Mouse (Mus musculus) left cerebral cortex, postnatal 10 days (tissue): ENCODE results near the gene Notch1. TPM values are rescaled to one million over a fixed set of nuclear protein-coding genes. Genes with fewer than 3 reads are reported as not detected.

Experiments used
- DNase-seq, 2 experiments: peaks; one replicate each; pipeline ENCODE4 v3.0.0; 2021 to 2022; ENCODE audit warnings: low spot score in 2 of 2, mixed read lengths in 1 of 2; ENCODE audit errors: extremely low spot score in 1 of 2
- intact Hi-C: fragments of 180-260 bp; cut with DNase I; formaldehyde crosslinking; loops from one replicate; pipeline ENCODE4 v1.15.1; 2025
- total RNA-seq, 2 experiments: library from RNA; stranded (reverse); gene quantifications; 2 replicates each; pipeline ENCODE4 v1.2.3; 2021

Notch1 gene
- total RNA-seq, 2 experiments from 2014 or later = 26.4 to 30.5 TPM

DNA sequence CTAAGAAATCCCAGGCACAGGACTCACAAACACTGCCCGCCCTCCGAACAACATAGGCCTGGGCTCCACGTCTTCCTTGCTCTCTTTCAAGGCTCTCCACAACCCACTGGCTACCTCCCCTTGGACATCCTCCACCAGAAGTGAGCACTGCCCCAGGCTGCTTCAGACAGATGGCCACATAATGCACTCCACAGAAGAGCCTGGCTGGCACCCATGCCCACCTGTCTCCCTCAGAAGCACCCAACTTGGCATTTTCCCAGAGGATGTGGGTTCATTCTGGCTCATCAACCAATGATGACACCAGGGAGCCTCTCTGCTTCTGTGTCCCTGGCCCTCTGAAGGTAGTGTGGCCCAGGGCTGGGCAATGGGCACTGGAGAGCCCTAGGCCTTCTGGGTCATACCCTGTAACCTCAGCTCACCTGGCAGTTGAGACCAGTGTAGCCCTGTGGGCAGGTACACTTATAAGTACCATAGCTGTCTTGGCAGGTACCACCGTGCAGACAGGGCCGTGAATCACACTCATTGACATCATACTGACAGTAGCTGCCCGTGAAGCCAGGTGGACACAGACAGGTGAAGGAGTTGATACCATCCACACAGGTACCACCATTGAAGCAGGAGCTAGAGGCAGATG is 44.7 kb downstream of the Notch1 start:
- DNase-seq = no peak
- intact Hi-C loops = no loop called here

DNA sequence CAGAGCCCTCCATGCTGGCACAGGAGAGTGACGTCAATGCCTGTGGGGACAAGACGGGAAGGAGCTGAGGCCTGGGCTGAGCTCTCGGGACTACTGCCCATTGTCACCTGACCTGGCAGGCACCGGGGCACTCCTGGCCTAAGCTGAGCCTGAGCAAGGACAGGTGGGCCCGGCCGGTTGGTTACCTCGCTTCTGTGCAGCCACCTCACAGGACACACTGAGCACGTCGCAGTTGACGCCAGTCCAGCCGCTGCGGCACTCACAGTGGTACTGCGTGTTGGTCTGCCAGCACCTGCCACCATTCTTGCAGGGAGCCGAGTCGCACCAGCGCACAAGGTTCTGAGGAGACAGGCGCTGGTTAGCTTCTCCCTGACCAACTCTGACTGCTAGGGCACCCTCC is 45.5 kb downstream of the Notch1 start:
- intact Hi-C loops = no loop called here
- DNase-seq = no peak

DNA sequence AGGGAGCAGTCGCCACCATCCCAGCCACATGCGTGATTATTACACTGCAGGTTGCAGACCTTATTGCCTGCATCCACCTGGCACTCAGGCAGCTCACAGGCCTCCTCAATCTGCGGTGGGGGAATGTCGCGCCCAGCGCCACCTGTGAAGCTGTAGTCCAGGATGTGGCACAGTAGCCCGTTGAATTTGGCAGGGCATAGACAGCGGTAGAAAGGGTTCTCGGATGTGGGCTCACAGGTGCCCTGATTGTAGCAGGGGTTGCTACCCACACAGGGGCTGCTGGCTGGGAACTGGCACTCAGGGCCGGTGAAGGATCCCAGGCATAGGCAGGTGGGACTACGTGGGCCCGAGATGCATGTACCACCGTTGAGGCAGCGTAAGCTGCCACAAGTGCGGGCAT is 48.1 kb downstream of the Notch1 start:
- DNase-seq = no peak
- intact Hi-C loops = no loop called here

DNA sequence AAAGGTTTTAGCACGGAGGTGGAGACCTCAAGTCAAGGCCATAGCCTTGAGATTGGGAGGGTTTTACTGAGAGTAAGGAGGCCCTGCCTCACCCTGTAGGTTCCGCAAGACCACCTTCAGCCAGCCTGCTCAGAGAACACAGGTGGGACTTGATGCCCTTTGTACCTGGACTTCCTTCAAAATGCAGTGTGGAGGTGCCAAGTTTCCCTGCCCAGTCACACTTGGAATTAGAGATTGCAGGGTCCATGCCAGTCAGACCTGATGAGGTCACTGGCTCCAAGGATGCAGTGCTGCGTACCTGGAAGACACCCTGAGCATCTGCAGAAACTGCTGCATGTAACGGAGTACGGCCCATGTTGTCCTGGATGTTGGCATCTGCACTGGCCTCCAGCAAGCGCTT is 53.1 kb downstream of the Notch1 start:
- intact Hi-C loops = no loop called here
- DNase-seq = no peak

DNA sequence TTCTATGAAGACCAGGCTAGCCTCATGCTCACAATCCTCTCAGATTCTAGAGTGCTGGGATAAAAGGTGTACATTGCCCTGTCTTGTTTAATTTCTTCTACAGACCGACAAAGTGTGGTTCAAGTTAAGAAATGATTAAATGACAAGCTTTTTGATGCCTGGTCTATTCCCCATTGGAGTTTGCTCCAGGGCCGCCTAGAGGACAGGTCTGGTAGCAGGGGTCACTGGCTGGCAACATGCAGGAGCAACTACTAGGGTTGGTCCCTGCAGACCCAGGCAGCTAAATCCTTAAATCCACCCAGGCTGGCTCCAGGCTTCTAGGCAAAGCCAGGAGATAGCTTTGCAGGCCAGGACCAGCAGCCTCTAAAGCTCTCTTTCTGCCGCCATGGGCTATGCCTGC is 53.5 kb downstream of the Notch1 start:
- intact Hi-C loops = no loop called here
- no peak for DNase-seq

DNA sequence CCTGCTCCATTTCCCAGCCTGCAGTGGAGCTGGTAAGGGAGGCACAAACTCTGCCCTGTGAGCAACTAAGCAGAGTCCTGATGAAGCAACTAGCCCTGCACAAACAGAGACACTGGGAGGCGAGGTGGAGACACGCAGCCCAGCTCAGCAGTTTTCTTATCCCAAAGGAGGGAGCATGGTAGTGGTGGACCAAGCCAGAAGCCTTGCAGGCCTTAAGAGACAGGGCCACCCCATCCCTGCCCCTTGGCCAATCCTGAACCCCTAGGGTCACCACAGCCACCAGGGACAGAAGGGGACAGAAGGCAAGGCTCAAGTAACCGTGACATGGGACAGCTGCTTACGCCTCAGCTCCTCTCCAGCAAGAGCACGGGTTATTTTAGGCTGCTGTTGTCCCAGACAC is 54.8 kb downstream of the Notch1 start:
- DNase-seq = no peak
- intact Hi-C loops = no loop called here

DNA sequence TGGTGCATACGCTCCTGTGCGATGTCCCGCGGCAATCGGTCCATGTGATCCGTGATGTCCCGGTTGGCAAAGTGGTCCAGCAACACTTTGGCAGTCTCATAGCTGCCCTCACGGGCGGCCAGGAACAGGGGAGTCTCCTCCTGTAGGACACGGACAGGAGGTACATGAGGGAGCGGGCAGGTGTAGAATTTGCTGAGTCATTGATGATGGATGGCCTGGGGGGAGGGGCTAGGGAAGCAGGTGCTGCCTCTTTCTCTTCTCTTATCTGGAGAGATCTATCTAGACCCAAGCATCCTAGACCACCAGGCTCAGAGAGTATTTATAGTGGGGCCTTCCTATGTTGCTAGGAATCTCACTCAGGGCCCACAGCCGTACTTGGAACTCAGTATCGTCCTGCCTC is 55.6 kb downstream of the Notch1 start:
- intact Hi-C loops = no loop called here
- DNase-seq = no peak

DNA sequence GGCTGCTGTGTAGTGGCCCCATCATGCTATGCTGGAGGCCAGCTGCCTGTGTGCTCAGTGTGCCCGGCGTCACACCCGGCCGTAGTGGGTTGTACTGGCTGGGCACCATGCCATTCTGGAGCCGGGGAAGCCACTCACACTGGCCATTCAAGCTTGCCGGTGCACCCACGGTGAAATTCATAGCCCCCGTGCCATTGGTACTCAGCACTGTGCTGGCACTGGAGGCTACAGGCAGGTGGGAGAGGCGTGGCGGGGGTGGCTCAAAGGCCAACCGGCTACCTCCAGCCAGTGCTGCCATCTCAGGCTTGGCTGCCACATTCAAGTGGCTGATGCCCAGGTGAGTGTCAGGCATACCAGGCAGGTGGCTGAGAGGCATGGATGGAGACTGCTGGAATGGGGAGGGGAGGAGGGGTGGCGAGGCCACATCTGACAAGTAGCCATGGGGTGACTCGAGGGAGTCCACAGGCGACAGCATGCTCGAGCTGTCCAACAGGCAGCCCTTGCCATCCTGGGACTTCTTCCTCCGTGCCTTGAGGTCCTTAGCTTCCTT is 56.3 kb downstream of the Notch1 start:
- DNase-seq = no peak
- intact Hi-C loops = no loop called here

DNA sequence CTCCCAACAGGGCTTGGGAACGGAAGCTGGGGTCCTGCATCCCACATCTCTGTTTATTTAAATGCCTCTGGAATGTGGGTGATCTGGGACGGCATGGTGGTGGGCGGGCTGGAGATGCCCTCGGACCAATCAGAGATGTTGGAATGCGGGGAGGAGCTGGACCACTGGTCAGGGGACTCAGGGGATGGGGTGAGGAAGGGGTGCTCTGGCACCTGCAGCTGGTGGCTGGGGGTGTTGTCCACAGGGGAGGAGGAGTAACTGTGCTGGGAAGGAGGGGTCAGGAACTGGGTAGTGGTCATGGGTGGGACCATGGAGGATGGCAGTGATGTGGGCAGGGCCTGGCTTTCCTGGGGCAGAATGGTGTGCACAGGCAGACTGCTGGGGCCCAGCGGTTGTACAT is 57.0 kb downstream of the Notch1 start:
- intact Hi-C loops = no loop called here
- DNase-seq = peak in 1 of 2 experiments; percentile 80

DNA sequence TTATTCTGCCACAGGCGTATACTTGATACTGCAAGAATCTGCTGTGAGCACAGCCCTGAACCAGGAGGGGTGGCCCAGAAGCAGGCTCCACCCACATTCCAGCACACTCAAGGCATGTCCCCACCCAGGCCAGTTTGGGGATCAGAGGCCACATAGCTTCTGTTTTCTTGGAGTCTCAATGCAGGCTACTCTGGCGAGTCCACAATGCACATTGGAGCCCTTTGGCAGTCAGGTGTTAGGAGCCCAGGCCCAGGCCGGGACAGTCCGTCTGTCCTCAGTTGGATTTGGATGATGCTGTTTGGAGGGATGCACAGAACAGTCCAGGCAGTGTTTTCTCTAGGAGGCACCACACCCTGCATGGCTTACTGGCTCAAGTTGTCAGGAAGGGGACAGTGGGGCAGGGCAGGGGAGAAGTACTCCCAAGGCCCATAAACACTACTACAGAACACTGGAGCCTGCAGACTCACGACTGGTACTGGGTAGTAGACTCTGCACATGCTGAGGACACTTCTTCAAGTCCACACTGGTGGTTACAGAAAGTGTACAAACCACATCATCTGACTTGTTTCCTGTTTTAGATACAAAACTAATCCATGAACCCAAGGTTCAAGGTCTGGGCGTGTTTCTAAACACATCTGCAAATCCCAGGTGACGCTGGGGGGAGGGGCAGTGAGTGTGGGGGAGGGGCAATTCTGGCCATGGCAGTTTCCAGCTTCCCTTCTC is 57.9 kb downstream of the Notch1 start:
- intact Hi-C loops = no loop called here
- peak in 1 of 2 experiments; percentile 77 for DNase-seq

DNA sequence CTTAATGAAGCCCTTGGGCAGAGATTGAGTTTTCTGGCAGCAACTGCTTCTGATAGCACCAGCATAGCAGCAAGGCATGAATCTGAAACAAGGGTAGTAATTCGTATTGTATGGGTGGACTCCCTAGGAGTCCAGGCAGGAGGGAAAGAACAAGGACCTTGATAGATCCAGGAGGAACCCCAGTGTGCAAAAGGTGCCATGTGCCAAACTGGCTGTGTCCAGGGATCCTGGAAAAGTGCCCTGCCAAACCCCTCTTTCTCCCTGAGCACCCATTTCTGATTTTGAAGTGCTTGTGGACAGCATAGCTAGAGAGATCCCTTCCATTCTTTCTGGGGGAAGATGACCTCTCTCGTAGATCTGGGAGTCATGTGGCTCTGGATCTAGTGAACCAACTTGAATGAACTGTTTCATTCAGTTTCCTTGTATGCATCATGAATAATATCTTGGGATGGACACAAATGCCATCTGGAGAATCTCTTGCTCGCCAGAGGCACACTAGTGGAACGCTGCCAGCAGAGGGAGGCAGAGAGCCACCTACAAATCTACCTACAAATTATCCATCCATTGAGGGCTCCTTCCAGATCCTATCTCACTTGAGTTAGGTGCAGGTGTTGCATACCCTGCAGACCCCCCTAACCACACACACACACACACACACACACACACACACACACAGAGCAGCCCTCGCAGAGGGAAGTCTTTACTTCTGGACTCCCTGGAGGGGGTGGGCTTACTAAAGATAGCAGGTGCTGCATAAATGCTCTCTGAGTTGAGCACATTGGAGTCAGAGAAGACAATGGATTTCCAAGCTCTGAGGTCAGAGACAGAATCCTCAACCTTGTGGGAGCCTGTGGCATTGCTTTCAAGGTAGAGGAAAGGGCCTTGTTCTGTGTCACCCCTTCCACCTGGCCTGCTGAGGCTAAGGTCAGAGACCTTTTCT is 67.1 kb downstream of the Notch1 start:
- DNase-seq = peak; percentile 82 to 86
- intact Hi-C loops = loop anchor here (1.0 to 10.0 kb wide), 3 partner anchors 112 to 455 kb away; partner anchors contain the start of gene Surf6

DNA sequence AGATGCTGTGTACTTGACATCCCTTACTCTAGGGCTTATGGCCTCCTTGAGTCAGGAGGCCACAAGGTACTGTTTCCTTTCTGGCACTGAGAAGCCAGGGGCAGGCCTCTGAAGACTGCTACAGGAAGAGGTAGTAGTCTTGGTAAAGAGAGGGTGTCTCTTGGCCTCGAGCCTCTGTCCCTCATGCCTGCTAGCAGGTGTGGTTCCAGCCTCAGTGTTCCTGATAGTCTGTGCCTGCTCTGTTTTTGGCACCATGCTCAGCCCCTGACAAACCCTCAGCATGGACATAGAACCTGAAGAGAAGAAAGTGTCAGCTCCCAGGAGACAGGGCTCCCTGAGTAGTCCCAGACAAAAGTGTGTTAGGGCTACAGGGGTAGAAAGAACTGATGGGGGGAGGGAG is 69.0 kb downstream of the Notch1 start:
- no peak for DNase-seq
- intact Hi-C loops = loop anchor here (5.0 to 10.0 kb wide), 2 partner anchors 190 to 457 kb away; partner anchors contain the start of gene Surf6

DNA sequence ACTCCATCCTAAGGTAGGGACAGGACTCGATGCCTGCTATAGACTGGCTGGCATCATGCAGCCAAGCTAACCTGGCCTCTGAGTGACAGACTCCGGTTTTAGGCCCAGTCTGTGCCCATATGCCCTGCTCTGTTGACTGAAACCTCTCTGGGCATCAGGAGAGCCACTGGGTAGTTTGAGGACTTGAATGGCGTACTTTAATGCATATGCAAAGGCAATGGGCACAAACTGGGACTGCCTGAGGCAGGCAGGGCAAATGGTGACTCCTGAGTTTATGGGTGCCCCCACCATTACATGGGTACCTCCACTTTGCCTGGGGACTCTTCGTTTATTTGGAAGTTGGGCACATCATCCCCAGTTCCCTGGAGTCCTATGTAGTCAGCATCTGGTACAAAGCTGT is 69.8 kb downstream of the Notch1 start:
- no peak for DNase-seq
- intact Hi-C loops = loop anchor here (5.0 to 10.0 kb wide), 2 partner anchors 191 to 458 kb away; partner anchors contain the start of gene Surf6

DNA sequence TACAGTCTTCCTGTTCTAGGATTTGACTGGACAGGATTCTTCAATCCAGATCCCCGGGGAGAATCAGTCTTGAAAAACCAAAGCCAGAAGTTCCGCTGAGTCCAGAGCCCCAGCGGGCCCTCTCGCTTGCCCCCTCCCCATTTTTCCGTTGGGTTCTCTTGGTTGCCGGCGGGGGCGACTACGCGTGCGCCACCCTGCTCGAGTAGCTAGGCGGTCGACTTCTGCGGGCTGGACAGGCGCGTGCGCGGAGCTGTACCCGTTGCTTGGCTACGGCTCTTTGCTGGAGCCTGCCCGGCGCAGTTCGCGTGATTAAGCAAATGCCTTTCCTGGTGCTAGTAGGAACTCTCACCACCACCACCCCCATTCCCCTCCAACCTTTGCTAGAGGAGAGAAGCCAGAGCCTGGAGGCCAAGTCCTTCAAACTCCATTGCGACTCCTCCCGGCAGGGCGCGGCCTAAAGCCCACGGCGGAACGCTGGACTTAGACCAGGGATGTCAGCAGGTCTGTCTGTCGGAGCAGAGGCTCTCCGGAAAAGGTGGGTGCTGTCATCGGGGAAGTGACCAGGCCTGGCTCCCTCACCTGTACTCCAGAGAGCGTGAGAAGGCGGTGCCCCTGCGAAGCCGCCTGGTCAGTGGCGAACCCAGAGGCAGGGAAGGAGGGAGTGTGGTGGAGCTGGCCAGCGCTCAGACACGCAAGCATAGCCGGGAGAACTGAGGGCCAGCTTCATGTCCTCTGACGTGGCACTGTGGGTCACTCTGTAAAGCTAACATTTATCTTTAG is 70.6 kb downstream of the Notch1 start:
- intact Hi-C loops = loop anchor here (5.0 to 10.0 kb wide), 2 partner anchors 191 to 459 kb away; partner anchors contain the start of gene Surf6
- peak; percentile 94 to 96 for DNase-seq

DNA sequence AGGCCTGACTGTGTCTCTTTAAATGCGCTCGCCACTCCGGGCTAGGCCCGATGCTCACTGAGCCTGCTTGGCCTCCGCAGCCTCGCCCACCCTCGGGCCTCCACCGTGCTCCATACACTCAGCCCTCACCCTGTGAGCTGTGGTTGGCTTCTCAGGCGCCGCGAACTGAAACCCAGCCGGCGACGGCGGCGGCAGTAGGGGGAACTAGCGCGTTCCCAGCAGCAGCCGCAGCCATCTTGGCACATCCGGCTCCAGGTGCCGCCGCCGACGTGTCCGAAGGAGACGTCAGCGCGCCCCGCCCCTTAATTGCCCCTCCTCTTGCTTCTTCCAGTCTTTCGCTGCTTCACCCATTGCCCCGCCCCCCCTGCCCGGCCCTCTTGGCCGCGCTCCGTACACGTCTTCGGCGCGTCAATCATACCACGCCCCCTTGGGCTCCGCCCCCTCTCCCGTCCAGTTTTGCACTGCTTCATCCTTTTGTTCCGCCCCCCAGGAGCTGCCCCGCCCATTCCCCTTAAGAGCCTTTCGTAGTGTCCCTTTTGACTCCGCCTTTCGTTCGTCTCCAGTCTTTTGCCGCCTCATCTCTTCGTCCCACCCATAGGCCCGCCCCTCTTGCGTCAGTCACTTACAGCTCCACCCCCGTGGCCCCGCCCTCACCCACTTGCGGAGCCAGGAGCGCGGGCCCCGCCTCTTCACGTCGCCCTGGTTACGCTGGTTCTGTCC is 71.4 kb downstream of the Notch1 start, which contains the start of gene Sec16a:
TSS of gene Sec16a (minus strand) at position 271 of the 720 bp plus-strand sequence.
- intact Hi-C loops = loop anchor here (5.0 to 10.0 kb wide), 2 partner anchors 192 to 460 kb away; partner anchors contain the start of gene Surf6
- DNase-seq = peak; percentile 99 to 100

DNA sequence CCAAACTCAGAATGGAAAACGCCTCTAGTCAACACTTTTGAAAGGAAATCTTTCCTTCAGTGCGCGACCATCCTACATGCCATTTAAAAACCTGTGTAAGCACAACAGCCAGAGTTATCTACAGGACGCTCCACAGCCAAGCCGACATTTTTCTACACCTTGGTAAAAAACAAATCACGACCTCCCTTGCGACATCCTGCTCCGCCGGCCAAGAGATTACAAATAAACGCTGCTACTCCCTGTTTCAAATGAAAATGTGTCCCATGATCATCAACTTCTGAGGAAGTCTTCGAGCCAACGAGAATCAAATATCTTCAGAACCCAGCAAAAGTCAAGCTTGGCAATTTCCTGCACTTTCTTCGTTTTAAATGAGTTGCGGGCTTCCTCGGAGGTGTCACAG is 72.1 kb downstream of the Notch1 start:
- intact Hi-C loops = loop anchor here (10.0 kb wide), 1 partner anchor 460 kb away; the partner anchor contains the start of gene Surf6
- no peak for DNase-seq

DNA sequence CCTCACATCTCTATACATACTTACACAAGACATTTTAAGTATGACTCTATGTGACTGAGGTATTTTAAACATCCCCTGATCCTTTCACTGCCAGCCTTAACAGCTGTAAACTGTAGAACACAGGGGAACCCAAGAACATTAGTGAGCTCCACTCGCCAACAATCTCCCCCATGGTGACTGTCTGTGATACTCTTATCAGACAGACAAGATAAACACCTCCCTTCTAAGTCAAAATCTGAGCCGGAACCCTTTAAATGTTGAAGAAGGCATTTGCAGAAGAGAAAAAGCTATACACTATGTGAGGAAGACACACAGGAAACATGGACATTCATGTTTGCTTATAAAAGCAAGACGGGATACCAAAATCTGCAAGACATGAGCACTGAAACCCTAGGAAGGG is 72.6 kb downstream of the Notch1 start:
- no peak for DNase-seq
- intact Hi-C loops = loop anchor here (10.0 kb wide), 1 partner anchor 461 kb away; the partner anchor contains the start of gene Surf6
